Mouse (Mus musculus): Measurements from ENCODE around the gene Rcc1l. TPM values are rescaled to one million over a fixed set of nuclear protein-coding genes. Genes with fewer than 3 reads are reported as not detected.

The Rcc1l gene
- polyA plus RNA-seq, 1 experiment from 2014 or later: 20.9 TPM

- H3K27ac ChIP-seq (ENCODE audit: low read length): no peak overlapping the region
- H3K9ac ChIP-seq (ENCODE audit: low read depth, low read length): no peak overlapping the region
- H3K4me3 ChIP-seq (ENCODE audit: low read depth, low read length): no peak overlapping the region
- WGBS: 95% methylated on average over 15 of the region's 15 CpGs
- H3K27me3 ChIP-seq (ENCODE audit: control insufficient read depth, insufficient read depth, low read depth, low read length): no peaks in the 10 kb centered on the region
- 0 out of 2 replicates have a peak, but pooled peaks cover 2% of the 10 kb centered on the region for H3K4me1 ChIP-seq (ENCODE audit: control insufficient read depth, insufficient read depth, low read length)
- peak; percentile 13; the same call in 1 of the 2 replicates for ATAC-seq
- H3K4me2 ChIP-seq (ENCODE audit: low read length): no peak overlapping the region
- H3K36me3 ChIP-seq (ENCODE audit: control insufficient read depth, insufficient read depth, low read length): peaks cover 11% of the 10 kb centered on the region
- no peaks in the 10 kb centered on the region for H3K9me3 ChIP-seq (replicated peaks; ENCODE audit: control insufficient read depth, low read length, poor library complexity, severe bottlenecking)
Measured at GRCm38 (mm10) chr5:134118798-134119407, 57.7 kb downstream of the Rcc1l start.

GRCm38 (mm10) chr5:134115639-134116259, 60.8 kb downstream of the Rcc1l start:
- no peak overlapping the region for H3K27ac ChIP-seq (ENCODE audit: low read length)
- no peak for ATAC-seq
- no peaks in the 10 kb centered on the region for H3K27me3 ChIP-seq (ENCODE audit: control insufficient read depth, insufficient read depth, low read depth, low read length)
- H3K36me3 ChIP-seq (ENCODE audit: control insufficient read depth, insufficient read depth, low read length): peaks cover 11% of the 10 kb centered on the region
- WGBS: 89% methylated on average over 7 of the region's 7 CpGs
- no peak overlapping the region for H3K4me3 ChIP-seq (ENCODE audit: low read depth, low read length)
- H3K4me1 ChIP-seq (ENCODE audit: control insufficient read depth, insufficient read depth, low read length): no peaks in the 10 kb centered on the region
- H3K4me2 ChIP-seq (ENCODE audit: low read length): no peak overlapping the region
- H3K9ac ChIP-seq (ENCODE audit: low read depth, low read length): no peak overlapping the region
- H3K9me3 ChIP-seq (replicated peaks; ENCODE audit: control insufficient read depth, low read length, poor library complexity, severe bottlenecking): no peaks in the 10 kb centered on the region

GRCm38 (mm10) chr5:134114981-134115380, 61.6 kb downstream of the Rcc1l start:
- H3K4me2 ChIP-seq (ENCODE audit: low read length): no peak overlapping the region
- H3K4me3 ChIP-seq (ENCODE audit: low read depth, low read length): no peak overlapping the region
- ATAC-seq: no peak
- H3K27ac ChIP-seq (ENCODE audit: low read length): no peak overlapping the region
- no peaks in the 10 kb centered on the region for H3K27me3 ChIP-seq (ENCODE audit: control insufficient read depth, insufficient read depth, low read depth, low read length)
- no peaks in the 10 kb centered on the region for H3K9me3 ChIP-seq (replicated peaks; ENCODE audit: control insufficient read depth, low read length, poor library complexity, severe bottlenecking)
- no peak overlapping the region for H3K9ac ChIP-seq (ENCODE audit: low read depth, low read length)
- no peaks in the 10 kb centered on the region for H3K4me1 ChIP-seq (ENCODE audit: control insufficient read depth, insufficient read depth, low read length)
- peaks cover 11% of the 10 kb centered on the region for H3K36me3 ChIP-seq (ENCODE audit: control insufficient read depth, insufficient read depth, low read length)
- 91% methylated on average over 5 of the region's 5 CpGs for WGBS

GRCm38 (mm10) chr5:134105829-134106228, 70.7 kb downstream of the Rcc1l start:
- 94% methylated on average over 8 of the region's 8 CpGs for WGBS
- no peaks in the 10 kb centered on the region for H3K9me3 ChIP-seq (replicated peaks; ENCODE audit: control insufficient read depth, low read length, poor library complexity, severe bottlenecking)
- H3K27me3 ChIP-seq (ENCODE audit: control insufficient read depth, insufficient read depth, low read depth, low read length): no peaks in the 10 kb centered on the region
- 0 out of 2 replicates have a peak, but pooled peaks cover 2% of the 10 kb centered on the region for H3K36me3 ChIP-seq (ENCODE audit: control insufficient read depth, insufficient read depth, low read length)
- H3K4me3 ChIP-seq (ENCODE audit: low read depth, low read length): no peak overlapping the region
- H3K9ac ChIP-seq (ENCODE audit: low read depth, low read length): no peak overlapping the region
- H3K4me2 ChIP-seq (ENCODE audit: low read length): no peak overlapping the region
- ATAC-seq: no peak
- peaks cover 21% of the 10 kb centered on the region for H3K4me1 ChIP-seq (ENCODE audit: control insufficient read depth, insufficient read depth, low read length)
- no peak overlapping the region for H3K27ac ChIP-seq (ENCODE audit: low read length)

- no peaks in the 10 kb centered on the region for H3K27me3 ChIP-seq (ENCODE audit: control insufficient read depth, insufficient read depth, low read depth, low read length)
- H3K27ac ChIP-seq (ENCODE audit: low read length): no peak overlapping the region
- H3K4me1 ChIP-seq (ENCODE audit: control insufficient read depth, insufficient read depth, low read length): peaks cover 27% of the 10 kb centered on the region
- H3K9me3 ChIP-seq (replicated peaks; ENCODE audit: control insufficient read depth, low read length, poor library complexity, severe bottlenecking): no peaks in the 10 kb centered on the region
- ATAC-seq: no peak
- no peak overlapping the region for H3K4me3 ChIP-seq (ENCODE audit: low read depth, low read length)
- no peak overlapping the region for H3K9ac ChIP-seq (ENCODE audit: low read depth, low read length)
- no peaks in the 10 kb centered on the region for H3K36me3 ChIP-seq (ENCODE audit: control insufficient read depth, insufficient read depth, low read length)
- H3K4me2 ChIP-seq (ENCODE audit: low read length): peak overlapping the region; percentile 76
- 81% methylated on average over 6 of the region's 6 CpGs for WGBS
Measured at GRCm38 (mm10) chr5:134102720-134103119, 73.9 kb downstream of the Rcc1l start.

GRCm38 (mm10) chr5:134101883-134102282, 74.7 kb downstream of the Rcc1l start:
- Histone ChIP-seq H3K27me3 (ENCODE audit: control insufficient read depth, insufficient read depth, low read depth, low read length) (no peaks in the 10 kb centered on the region), H3K4me2 (ENCODE audit: low read length) (peak overlapping the region; percentile 76), H3K27ac (ENCODE audit: low read length) (no peak overlapping the region), H3K36me3 (ENCODE audit: control insufficient read depth, insufficient read depth, low read length) (no peaks in the 10 kb centered on the region), H3K4me3 (ENCODE audit: low read depth, low read length) (peak overlapping the region; percentile 89), H3K4me1 (ENCODE audit: control insufficient read depth, insufficient read depth, low read length) (peaks cover 27% of the 10 kb centered on the region), H3K9me3 (replicated peaks; ENCODE audit: control insufficient read depth, low read length, poor library complexity, severe bottlenecking) (no peaks in the 10 kb centered on the region), H3K9ac (ENCODE audit: low read depth, low read length) (peak overlapping the region; percentile 34; the same call in 1 of the 2 replicates)
- no peak for ATAC-seq
- 38% methylated on average over 5 of the region's 5 CpGs for WGBS

GRCm38 (mm10) chr5:134101322-134101721, 75.3 kb downstream of the Rcc1l start:
- peak overlapping the region; percentile 90 for H3K9ac ChIP-seq (ENCODE audit: low read depth, low read length)
- no peaks in the 10 kb centered on the region for H3K36me3 ChIP-seq (ENCODE audit: control insufficient read depth, insufficient read depth, low read length)
- H3K9me3 ChIP-seq (replicated peaks; ENCODE audit: control insufficient read depth, low read length, poor library complexity, severe bottlenecking): no peaks in the 10 kb centered on the region
- peaks cover 27% of the 10 kb centered on the region for H3K4me1 ChIP-seq (ENCODE audit: control insufficient read depth, insufficient read depth, low read length)
- no peak overlapping the region for H3K27ac ChIP-seq (ENCODE audit: low read length)
- peak overlapping the region; percentile 76 for H3K4me2 ChIP-seq (ENCODE audit: low read length)
- no peaks in the 10 kb centered on the region for H3K27me3 ChIP-seq (ENCODE audit: control insufficient read depth, insufficient read depth, low read depth, low read length)
- peak overlapping the region; percentile 89 for H3K4me3 ChIP-seq (ENCODE audit: low read depth, low read length)
- 42% methylated on average over 5 of the region's 5 CpGs for WGBS
- ATAC-seq: no peak

- ATAC-seq: peak; percentile 16; the same call in 1 of the 2 replicates
- whole genome bisulfite sequencing: under 1% methylated on average over 15 of the region's 17 CpGs
Measured at GRCm38 (mm10) chr5:134100232-134100771, 76.3 kb downstream of the Rcc1l start.

More at GRCm38 (mm10) chr5:134100232-134100771, 76.3 kb downstream of the Rcc1l start:
- Histone ChIP-seq H3K4me3 (ENCODE audit: low read depth, low read length) (peak overlapping the region; percentile 89), H3K36me3 (ENCODE audit: control insufficient read depth, insufficient read depth, low read length) (no peaks in the 10 kb centered on the region), H3K4me2 (ENCODE audit: low read length) (peak overlapping the region; percentile 76), H3K4me1 (ENCODE audit: control insufficient read depth, insufficient read depth, low read length) (peaks cover 27% of the 10 kb centered on the region), H3K9ac (ENCODE audit: low read depth, low read length) (peak overlapping the region; percentile 90), H3K27ac (ENCODE audit: low read length) (peak overlapping the region; percentile 91), H3K9me3 (replicated peaks; ENCODE audit: control insufficient read depth, low read length, poor library complexity, severe bottlenecking) (no peaks in the 10 kb centered on the region), H3K27me3 (ENCODE audit: control insufficient read depth, insufficient read depth, low read depth, low read length) (no peaks in the 10 kb centered on the region)

Data from midbrain, embryonic 16.5 days (tissue).